Mouse (Mus musculus): ENCODE measurements at regions not wholly inside any gene's neighbourhood (a gene's known extent, or its start where the extent isn't known, plus 50 kb on each side); places are given as distances from the start of the nearest gene placed in this dataset.

DNA sequence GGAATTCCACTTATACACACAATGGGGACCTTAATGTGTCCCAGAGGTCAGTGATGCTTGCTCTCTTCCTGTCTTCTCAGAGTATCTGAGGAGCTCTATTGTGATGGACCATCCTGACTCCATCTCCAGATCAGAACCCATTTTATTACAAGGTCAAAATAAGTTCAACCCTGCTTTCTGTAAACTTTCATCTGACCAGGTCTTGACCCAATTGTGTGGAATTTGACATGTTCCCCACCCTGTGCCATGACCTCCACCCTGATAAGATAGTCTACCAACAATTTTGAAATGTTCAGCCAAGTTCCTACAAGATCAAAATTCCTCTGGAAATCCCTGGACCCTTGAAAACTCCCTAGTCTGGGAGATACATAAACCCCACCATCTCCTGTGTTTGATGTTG is 133.7 kb downstream of the Rpap3 start:
- Histone ChIP-seq H3K4me3 (replicated peaks) (no peak overlapping the region), H3K9ac (no peak overlapping the region), H3K27me3 (no peaks in the 10 kb centered on the region), H3K4me2 (no peak overlapping the region), H3K4me1 (no peaks in the 10 kb centered on the region), H3K9me3 (no peaks in the 10 kb centered on the region), H3K27ac (no peak overlapping the region), H3K36me3 (replicated peaks) (no peaks in the 10 kb centered on the region)
- no peak for ATAC-seq (ENCODE audit: low FRiP score)

DNA sequence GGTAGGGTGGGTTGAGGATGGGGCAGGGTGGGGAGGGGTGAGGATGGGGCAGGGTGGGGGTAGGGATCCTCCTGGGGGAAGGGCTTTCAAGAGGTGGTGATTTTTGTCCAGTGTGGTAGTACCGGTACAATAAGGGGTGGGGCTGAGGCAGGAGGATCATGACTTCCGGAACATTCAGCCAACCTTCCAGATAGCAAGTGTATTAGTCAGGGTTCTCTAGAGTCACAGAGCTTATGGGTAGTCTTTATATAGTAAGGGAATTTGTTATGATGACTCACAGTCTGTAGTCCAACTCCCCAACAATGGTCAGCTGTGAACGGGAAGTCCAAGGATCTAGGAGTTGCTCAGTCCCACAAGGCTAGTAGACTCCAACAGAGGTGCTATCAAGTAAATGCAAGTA is 145.5 kb downstream of the Rpap3 start:
- no peaks in the 10 kb centered on the region for H3K27me3 ChIP-seq
- no peak overlapping the region for H3K27ac ChIP-seq
- H3K9ac ChIP-seq: no peak overlapping the region
- no peak overlapping the region for H3K4me2 ChIP-seq
- peaks cover 24% of the 10 kb centered on the region for H3K9me3 ChIP-seq
- WGBS: 98% methylated on average over 3 of the region's 3 CpGs
- H3K36me3 ChIP-seq (replicated peaks): no peaks in the 10 kb centered on the region
- ATAC-seq (ENCODE audit: low FRiP score): no peak
- H3K4me3 ChIP-seq (replicated peaks): no peak overlapping the region
- H3K4me1 ChIP-seq: no peaks in the 10 kb centered on the region

DNA sequence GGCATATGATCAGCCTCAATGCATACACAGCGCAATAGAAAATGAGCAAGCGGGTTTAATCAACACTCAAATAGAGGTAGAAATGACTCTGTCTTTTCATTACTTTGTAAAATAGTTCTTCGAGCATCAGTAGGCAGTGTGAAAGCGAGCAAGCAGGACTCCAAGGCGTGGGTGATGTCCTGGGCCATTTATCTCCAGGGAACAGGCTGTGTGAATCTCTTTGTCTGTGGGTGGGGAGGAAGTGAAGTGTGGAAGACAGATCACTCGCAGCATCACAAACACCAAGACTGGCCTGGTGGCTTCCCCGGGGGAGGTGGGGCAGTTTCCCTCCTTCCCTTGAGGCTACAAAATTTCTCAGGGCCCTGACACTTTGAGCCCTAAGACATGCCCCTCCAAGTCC is 146.9 kb downstream of the Rpap3 start:
- no peak overlapping the region for H3K9ac ChIP-seq
- no peak overlapping the region for H3K4me2 ChIP-seq
- peaks cover 24% of the 10 kb centered on the region for H3K9me3 ChIP-seq
- WGBS: 95% methylated on average over 7 of the region's 7 CpGs
- no peaks in the 10 kb centered on the region for H3K27me3 ChIP-seq
- ATAC-seq (ENCODE audit: low FRiP score): no peak
- no peak overlapping the region for H3K27ac ChIP-seq
- H3K4me3 ChIP-seq (replicated peaks): no peak overlapping the region
- no peaks in the 10 kb centered on the region for H3K4me1 ChIP-seq
- no peaks in the 10 kb centered on the region for H3K36me3 ChIP-seq (replicated peaks)

DNA sequence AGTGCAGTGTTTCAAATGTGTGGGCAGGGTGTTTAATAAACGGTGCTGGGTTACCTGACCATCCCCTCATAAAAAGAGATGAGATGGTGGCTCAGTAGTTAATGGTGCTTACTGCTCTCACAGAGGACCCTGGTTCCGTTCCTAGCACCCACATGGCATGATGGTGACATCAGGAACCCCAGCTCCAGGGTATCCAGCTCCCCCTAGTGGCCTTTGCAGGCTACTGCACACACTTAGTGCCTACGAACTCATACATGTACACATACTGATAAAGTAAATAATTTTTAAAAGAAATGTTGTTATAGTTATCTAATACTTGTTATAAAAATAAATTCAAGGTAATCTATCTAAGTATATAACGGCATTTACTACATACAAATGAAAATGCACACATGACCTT is 157.3 kb downstream of the Rpap3 start:
- no peak overlapping the region for H3K9ac ChIP-seq
- no peak for ATAC-seq (ENCODE audit: low FRiP score)
- WGBS: 87% methylated on average over 4 of the region's 4 CpGs
- no peak overlapping the region for H3K4me2 ChIP-seq
- no peaks in the 10 kb centered on the region for H3K27me3 ChIP-seq
- H3K36me3 ChIP-seq (replicated peaks): no peaks in the 10 kb centered on the region
- peaks cover 12% of the 10 kb centered on the region; the same call in 1 of the 2 replicates for H3K9me3 ChIP-seq
- H3K4me1 ChIP-seq: no peaks in the 10 kb centered on the region
- H3K4me3 ChIP-seq (replicated peaks): no peak overlapping the region
- no peak overlapping the region for H3K27ac ChIP-seq

GRCm38 (mm10) chr15:97545034-97545433 is 160.6 kb downstream of the Rpap3 start:
- Histone ChIP-seq H3K27ac (no peak overlapping the region), H3K9me3 (peaks cover 12% of the 10 kb centered on the region; the same call in 1 of the 2 replicates), H3K4me2 (no peak overlapping the region), H3K9ac (no peak overlapping the region), H3K27me3 (no peaks in the 10 kb centered on the region), H3K36me3 (replicated peaks) (no peaks in the 10 kb centered on the region), H3K4me1 (no peaks in the 10 kb centered on the region), H3K4me3 (replicated peaks) (no peak overlapping the region)
- 87% methylated on average over 11 of the region's 11 CpGs for WGBS
- ATAC-seq (ENCODE audit: low FRiP score): no peak

DNA sequence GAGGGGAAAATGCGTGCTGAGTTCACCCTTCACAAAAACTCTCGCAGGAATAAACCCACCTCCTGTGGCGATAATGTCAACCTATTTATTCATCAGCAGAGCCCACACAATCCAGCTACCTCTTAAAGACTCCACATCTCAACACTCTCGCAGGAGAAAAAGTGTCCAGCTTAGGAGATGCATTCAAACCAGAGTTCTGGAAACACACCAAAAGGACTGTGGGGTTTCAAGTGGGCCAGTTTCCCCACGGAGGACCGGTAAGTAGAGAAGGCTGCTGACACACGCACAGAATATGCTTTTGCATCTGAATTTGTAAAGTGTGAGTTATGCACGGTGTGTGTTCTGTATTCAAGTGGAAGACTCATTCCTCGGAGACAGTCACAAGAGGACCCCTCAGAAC is 164.0 kb downstream of the Rpap3 start:
- no peak overlapping the region for H3K9ac ChIP-seq
- no peaks in the 10 kb centered on the region for H3K4me1 ChIP-seq
- no peaks in the 10 kb centered on the region for H3K27me3 ChIP-seq
- H3K4me3 ChIP-seq (replicated peaks): no peak overlapping the region
- H3K9me3 ChIP-seq: peaks cover 7% of the 10 kb centered on the region; the same call in 1 of the 2 replicates
- H3K36me3 ChIP-seq (replicated peaks): no peaks in the 10 kb centered on the region
- no peak for ATAC-seq (ENCODE audit: low FRiP score)
- no peak overlapping the region for H3K27ac ChIP-seq
- no peak overlapping the region for H3K4me2 ChIP-seq
- WGBS: 64% methylated on average over 9 of the region's 9 CpGs

DNA sequence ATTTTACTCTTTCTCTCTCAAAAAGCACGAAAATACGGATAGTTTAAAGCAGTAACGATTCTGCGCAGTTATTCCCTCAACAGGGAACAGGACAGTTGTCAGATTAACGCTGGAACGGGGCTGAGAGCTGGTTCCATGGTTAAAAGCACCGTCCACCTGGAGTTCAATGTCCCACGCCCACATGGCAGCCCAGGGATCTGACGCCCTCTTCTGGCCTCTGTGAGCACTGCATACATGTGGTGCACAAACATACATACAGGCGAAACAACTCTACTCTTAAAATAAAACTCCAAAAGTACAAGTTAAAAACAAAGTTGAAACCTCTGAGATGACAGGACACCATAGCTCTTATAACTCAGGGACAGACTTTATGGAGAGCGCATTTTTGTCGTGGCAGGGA is 169.5 kb downstream of the Rpap3 start:
- 89% methylated on average over 12 of the region's 12 CpGs for WGBS

DNA sequence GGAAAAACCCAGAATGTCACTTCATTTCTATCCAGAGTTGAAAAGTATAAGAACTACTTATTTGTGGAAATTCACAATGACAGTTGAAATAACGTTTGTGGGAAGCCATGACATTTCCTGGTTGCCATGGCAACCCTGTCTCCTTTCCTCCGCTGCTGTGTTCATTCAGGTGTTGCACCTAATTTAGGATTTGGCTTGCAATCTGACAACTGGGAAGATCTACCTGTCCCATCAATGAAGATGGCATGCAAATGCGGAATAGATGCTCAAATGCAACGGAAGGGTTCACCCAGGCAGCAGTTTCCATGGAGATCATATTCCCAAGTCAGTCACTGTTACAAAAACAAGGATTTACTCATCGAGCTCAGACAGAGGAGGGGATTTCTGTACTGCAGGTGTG is 170.7 kb downstream of the Rpap3 start:
- 69% methylated on average over 5 of the region's 5 CpGs for WGBS
- ATAC-seq (ENCODE audit: low FRiP score): no peak
- no peaks in the 10 kb centered on the region for H3K27me3 ChIP-seq

More for the DNA sequence above, 169.5 kb downstream of the Rpap3 start:
- Histone ChIP-seq H3K36me3 (replicated peaks) (no peaks in the 10 kb centered on the region), H3K4me3 (replicated peaks) (no peak overlapping the region), H3K9ac (no peak overlapping the region), H3K9me3 (no peaks in the 10 kb centered on the region), H3K4me2 (no peak overlapping the region), H3K4me1 (no peaks in the 10 kb centered on the region), H3K27ac (no peak overlapping the region), H3K27me3 (no peaks in the 10 kb centered on the region)
- ATAC-seq (ENCODE audit: low FRiP score): no peak

GRCm38 (mm10) chr15:97533553-97534291 is 171.9 kb downstream of the Rpap3 start:
- no peaks in the 10 kb centered on the region for H3K4me1 ChIP-seq
- no peak for ATAC-seq (ENCODE audit: low FRiP score)
- whole genome bisulfite sequencing: 92% methylated on average over 12 of the region's 12 CpGs

More for the DNA sequence above, 170.7 kb downstream of the Rpap3 start:
- no peak overlapping the region for H3K4me3 ChIP-seq (replicated peaks)
- no peak overlapping the region for H3K27ac ChIP-seq
- H3K36me3 ChIP-seq (replicated peaks): no peaks in the 10 kb centered on the region
- no peaks in the 10 kb centered on the region for H3K4me1 ChIP-seq
- H3K4me2 ChIP-seq: no peak overlapping the region
- H3K9me3 ChIP-seq: no peaks in the 10 kb centered on the region
- no peak overlapping the region for H3K9ac ChIP-seq

GRCm38 (mm10) chr15:97532346-97532910 is 173.2 kb downstream of the Rpap3 start:
- H3K27ac ChIP-seq: no peak overlapping the region
- H3K9ac ChIP-seq: no peak overlapping the region
- no peak overlapping the region for H3K4me2 ChIP-seq
- H3K4me1 ChIP-seq: no peaks in the 10 kb centered on the region
- H3K9me3 ChIP-seq: no peaks in the 10 kb centered on the region
- no peaks in the 10 kb centered on the region for H3K27me3 ChIP-seq
- H3K36me3 ChIP-seq (replicated peaks): no peaks in the 10 kb centered on the region
- no peak overlapping the region for H3K4me3 ChIP-seq (replicated peaks)
- 67% methylated on average over 10 of the region's 10 CpGs for WGBS
- no peak for ATAC-seq (ENCODE audit: low FRiP score)

More at GRCm38 (mm10) chr15:97533553-97534291, 171.9 kb downstream of the Rpap3 start:
- no peaks in the 10 kb centered on the region for H3K9me3 ChIP-seq
- no peak overlapping the region for H3K27ac ChIP-seq
- no peak overlapping the region for H3K4me2 ChIP-seq
- H3K9ac ChIP-seq: no peak overlapping the region
- no peaks in the 10 kb centered on the region for H3K27me3 ChIP-seq
- H3K36me3 ChIP-seq (replicated peaks): no peaks in the 10 kb centered on the region
- H3K4me3 ChIP-seq (replicated peaks): no peak overlapping the region

DNA sequence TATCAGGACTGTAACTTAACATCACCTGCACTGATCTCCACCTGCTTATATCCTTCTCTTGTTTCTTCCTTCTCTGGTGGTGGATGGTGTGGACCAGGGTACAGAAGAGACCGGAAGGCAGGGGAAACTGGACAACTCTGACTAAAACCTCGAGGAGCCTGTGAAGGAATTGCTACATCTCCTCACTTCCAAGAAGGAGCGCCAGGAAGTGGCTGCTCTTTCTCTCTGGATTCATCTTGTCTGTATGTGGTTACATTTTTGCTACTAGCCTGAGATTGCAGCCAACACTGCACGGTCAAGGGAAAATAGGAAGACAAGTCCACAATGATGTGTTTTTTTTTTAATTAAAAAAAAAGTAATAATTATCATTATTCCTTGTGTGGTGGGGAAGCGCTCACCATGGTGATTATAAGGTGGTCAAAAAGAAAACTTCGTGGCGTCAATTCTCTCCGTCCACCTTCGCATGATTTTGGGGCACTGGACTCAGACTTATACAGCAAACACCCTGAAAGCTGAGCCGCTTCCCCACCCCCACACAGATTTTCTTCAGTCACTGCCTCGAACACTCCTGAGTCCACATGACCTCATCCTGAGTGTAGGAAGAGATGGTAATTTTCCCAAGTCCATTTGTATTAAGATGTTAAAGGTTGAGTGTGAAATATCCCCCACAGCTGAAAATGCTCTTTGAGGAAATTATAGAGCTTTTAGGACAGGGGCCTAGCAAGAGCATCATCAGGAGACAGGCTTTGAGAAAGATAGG is 177.2 kb downstream of the Rpap3 start:
- ATAC-seq (ENCODE audit: low FRiP score): no peak
- Histone ChIP-seq H3K4me1 (no peaks in the 10 kb centered on the region), H3K4me2 (no peak overlapping the region), H3K27ac (no peak overlapping the region), H3K36me3 (replicated peaks) (no peaks in the 10 kb centered on the region), H3K27me3 (no peaks in the 10 kb centered on the region), H3K9me3 (no peaks in the 10 kb centered on the region), H3K4me3 (replicated peaks) (no peak overlapping the region), H3K9ac (no peak overlapping the region)
- 86% methylated on average over 11 of the region's 11 CpGs for WGBS

DNA sequence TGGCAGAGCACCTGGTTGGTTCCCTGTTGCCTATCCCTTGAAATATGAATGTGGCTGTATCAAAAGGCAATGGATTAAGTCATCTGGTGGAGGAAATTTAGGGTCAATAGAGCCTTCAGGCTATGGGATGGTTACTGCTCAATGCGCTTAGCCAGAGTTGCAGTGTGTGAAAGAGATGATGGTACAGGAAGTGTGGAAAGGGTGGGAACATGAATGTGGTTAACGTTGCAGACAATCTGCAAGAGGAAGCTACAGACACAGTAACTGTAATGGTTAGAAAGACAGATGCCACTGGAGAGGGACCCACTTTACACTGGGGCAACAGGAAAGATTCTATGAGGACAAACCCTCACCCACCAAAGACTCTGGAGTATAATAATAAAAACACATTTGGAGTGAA is 185.2 kb downstream of the Rpap3 start:
- no peak overlapping the region for H3K4me2 ChIP-seq
- 85% methylated on average over 2 of the region's 2 CpGs for WGBS
- ATAC-seq (ENCODE audit: low FRiP score): no peak

More for the DNA sequence above, 185.2 kb downstream of the Rpap3 start:
- no peaks in the 10 kb centered on the region for H3K36me3 ChIP-seq (replicated peaks)
- H3K4me3 ChIP-seq (replicated peaks): no peak overlapping the region
- no peaks in the 10 kb centered on the region for H3K9me3 ChIP-seq
- H3K9ac ChIP-seq: no peak overlapping the region
- no peaks in the 10 kb centered on the region; the same call in 1 of the 2 replicates for H3K4me1 ChIP-seq
- no peak overlapping the region for H3K27ac ChIP-seq
- no peaks in the 10 kb centered on the region for H3K27me3 ChIP-seq

All from forebrain, embryonic 12.5 days (tissue).